Mouse (Mus musculus) erythroid progenitor cell, adult 5-6 weeks (primary cell): ENCODE measurements around the gene Nle1. TPM values are rescaled to one million over a fixed set of nuclear protein-coding genes. Genes with fewer than 3 reads are reported as not detected.

Experiments used
- ATAC-seq: replicated peaks from 2 replicates; pipeline ENCODE4 v1.8.0; 2016; ENCODE audit warnings: moderate number of reproducible peaks, mild to moderate bottlenecking, moderate TSS enrichment, inconsistent platforms; ENCODE audit not compliant: poor library complexity, low FRiP score, severe bottlenecking
- total RNA-seq, 2 experiments: library from RNA; stranded (forward) in 1 of 2; stranded (reverse) in 1 of 2; fragments of 150-400 nt in 1 of 2; fragments of 186-747, 209-891 nt in 1 of 2; gene quantifications; 2 replicates each; pipeline versions ENCODE4 v1.2.3 to v1.2.4; 2015 to 2017; ENCODE audit warnings: low replicate concordance in 2 of 2

Gene Nle1
- total RNA-seq, 2 experiments from 2014 or later, result 1.1 to 7.1 TPM

DNA sequence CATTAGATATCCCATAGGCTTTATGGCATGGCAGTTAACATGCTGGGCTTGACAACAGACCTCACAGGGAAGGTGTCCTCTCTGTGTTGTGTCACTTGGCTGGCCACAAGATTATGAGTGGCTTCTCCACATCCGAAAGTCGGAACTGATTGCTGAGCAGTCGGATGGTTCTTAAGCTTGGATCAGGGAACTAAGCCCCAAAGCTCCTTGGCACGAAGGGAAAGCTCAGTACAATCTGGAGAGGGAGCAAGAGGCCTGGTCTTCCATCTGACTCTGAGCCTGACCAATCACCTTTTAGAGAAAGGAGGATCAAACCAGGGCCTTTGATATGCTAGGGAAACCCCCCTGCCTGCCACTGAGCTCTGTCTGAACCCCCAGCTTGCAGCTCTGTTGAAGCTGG is 13.5 kb upstream of the Nle1 start:
- no peak for ATAC-seq

DNA sequence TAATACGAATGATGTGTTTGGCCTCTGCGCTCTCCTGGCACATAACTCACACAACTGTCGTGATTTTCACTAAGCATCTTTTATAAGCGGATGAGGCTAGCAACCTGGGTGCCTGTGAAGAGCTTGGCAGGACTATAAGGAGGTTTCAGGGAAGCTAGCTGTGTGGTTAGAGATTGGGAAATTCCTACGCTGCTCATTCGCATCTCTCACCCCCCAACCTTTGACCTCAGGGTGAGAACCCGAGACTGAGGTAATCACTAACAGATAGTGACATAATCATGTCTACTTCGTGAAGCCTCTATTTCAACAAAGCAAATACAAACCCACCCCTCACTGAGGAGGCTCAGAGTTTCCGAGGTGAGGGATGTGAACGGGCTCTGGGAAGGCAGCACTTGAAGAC is 12.6 kb upstream of the Nle1 start:
- no peak for ATAC-seq

DNA sequence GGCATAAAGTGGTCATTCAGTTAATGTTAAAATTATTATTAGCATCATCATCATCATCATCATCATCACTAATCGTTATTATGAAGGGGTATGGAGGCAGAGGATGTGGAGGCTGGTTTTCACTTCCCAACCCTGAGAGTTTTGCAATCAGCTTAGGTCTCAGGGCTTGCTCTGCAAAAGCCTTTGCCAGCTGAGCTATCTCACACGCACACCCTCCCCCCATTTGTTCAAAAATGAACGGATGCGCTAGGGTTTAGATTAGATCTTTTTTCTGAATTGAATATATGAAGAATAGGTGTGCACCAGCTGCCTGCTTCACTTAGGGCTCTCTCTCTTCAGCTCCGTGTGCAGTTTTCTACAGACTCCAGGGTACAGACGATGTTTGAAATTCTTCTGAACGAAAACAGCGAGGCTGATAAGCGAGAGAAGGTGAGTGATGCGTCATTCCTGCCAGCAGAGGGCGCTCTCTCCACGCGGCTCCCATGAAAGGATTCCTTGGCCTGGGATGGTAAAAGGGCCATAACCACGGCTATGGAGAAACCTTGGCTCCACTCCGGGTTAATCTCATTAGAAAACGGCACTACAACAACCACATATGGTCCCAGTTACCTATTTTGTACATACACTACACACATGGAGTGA is 6.6 kb upstream of the Nle1 start:
- ATAC-seq, result peak; percentile 72

DNA sequence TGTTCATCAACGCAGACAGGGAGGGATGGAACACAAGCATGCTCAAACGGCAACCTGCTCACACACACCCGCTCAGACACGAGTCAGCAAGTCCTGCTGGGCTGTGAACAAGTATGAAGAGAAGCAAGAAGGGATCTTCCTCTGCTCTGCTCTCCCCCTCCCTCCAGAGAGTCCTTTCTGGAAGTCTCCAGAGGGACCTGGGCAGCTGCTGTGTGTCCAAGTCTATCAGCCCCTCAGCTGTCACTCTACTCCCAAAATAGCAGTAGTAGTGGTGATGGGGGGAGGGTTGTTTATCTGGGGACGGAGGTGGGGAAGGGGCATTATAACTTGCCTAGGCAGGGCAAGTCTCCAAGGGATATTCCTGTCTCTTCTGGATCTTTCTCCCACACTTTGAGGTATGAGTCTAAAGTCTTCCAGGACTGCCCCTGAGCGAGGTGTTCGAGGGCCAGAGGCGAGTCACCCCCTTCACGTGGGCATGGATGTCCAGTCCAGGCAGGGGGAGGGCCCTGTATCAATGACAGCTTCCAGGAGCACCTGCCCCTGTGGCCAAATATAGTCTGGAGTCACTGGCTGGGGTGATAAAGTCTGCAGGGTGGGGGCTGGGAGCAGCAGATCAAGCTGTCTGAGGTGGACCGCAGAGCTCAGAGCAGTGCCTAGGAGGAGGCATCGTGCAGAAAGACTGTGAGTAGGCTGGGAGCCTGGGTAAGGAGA is 2.6 kb upstream of the Nle1 start:
- no peak for ATAC-seq

DNA sequence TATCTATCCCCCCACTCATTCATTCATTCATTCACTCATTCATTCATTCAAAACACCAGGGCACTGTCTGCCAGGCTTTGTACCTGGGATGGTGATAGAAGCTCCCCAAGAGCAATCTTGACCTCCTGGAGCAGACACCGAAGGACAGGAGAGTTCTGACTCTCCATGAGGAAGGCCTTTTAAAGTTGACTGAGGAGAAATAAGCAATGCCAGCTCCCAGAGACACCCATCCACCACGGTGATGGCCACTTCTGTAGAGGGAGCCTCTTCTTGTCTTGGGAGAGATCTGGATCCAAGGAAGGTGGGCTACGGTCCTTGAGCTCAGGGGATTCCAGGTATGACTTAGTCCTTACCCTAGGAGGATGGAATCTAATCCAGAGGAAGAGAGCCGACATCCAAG is 2.0 kb upstream of the Nle1 start, which contains the start of gene Unc45b:
TSS of gene Unc45b (plus strand) at position 301 of the 400 bp plus-strand sequence.
- ATAC-seq, result no peak

DNA sequence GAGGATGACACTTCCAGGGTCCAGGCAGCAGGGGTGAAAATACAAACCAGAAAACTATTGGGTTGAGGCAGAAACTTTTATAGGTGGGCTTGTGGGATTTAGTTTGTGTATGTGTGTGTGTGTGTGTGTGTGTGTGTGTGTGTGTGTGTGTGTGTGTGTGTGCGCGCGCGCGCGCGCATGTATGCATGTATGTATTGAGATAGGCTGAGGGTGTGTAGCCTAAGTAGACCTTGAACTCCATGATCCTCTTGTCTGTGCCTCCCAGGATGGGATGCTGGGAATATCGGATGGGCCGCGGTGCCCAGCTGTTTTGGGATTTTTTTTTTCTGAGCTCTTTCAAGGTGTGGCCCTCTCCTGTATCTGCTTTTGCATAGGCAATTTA is 388 bp upstream of the Nle1 start:
- ATAC-seq, result no peak

DNA sequence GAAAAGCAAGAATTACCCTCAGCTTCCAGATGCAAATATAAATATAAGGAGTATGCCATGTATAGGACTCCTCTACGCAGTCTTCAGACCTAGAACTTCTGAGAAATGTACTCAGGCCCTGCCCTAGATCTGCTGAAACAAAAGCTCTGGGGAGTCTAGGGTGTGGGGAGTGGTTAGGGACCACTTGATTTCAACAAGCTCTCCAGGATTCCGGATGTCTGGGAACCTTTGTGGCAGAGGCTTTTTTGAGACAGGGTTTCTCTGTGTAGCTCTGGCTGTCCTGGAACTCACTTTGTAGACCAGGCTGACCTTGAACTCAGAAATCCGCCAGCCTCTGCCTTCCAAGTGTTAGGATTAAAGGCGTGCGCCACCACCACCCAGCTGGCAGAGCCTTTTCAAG is 2.4 kb downstream of the Nle1 start:
- ATAC-seq, result no peak

DNA sequence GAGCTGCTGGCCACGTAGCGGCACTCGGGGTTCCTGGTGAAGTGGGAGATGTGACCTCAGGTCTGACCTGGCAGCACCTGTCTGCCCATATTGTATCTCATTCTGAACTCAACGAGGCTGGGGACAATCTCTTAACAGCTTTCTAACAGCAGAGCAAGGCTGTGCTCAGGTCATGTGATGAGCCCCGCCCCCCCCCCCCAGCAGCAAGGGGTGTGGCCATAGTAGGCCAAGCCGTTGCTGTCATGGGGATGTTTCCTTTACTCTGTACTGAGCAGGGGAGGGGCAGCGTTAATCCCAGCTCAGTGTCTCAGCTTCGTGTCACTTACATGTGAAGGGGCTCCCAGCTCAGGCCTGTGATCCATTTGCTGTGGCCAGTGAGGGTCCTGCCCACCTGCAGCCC is 3.3 kb downstream of the Nle1 start:
- ATAC-seq, result no peak

DNA sequence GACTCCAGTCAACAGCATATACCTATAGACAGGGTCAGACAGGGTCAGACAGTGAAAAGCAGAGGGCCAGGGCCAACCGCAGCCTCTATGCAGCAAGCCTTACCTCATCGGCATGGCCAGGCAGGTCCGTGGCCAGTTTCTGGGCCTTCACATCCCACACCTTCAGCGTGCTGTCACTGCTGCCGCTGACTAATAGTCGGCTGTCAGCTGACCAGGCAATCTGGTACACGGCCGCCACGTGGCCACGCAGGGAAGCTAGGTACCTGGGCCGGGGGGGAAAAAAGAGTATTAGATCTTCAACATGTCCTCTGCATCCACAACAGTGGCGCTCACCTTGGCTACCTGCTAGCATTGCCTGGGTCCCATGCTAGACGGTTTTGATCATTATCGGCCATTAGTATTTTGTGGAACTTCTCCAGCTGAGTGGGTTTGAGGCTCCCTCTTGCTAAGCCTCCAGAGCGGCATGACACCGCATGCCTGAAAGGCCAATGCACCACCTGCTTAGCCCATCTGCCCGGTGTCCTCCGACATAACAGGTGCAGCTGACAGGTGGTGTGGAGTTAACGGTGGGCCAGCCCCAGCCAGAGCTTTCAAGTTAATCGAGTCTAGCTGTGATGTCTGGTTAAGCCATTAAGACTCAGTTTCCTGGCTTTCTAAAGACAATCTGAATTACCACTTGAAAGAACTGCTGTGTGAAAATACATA is 6.5 kb downstream of the Nle1 start:
- no peak for ATAC-seq

DNA sequence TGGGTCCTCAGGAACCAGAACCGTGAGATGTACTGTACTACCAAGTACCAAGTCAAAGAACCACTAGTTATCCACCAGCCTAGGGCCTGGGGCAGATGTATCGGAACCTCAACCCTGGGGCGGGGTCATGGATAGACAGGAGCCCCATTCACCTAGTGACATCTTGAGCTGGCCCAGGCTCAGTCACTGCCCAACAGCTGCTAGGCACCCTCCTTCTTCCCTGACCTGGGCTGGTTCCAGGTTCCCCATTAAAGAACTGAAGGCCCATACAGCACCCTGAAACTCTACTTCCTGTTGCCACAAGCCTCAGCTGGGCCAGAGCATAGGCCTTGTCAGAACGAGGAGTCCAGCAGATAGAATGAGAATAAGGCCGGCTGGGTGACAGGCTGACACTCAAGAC is 8.5 kb downstream of the Nle1 start:
- ATAC-seq, result no peak

DNA sequence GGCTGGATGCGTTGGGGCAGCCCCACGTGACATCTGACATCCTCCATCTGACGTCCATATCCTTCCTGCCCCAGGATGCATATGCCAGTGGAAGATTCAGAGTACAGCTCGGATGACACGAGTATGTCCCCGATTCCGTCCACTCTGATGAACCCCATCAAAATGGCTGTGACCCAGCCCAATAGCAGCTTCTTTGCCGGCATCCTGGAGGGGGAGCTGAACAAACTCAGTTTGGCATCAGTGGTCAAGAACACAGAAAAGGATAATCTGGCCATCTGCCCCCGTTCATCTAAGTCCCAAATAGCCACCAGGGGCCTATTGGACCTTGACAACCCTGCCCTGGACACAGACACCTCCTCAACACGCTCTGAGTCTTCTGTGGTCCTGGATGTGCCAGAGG is 10.7 kb downstream of the Nle1 start:
- no peak for ATAC-seq

DNA sequence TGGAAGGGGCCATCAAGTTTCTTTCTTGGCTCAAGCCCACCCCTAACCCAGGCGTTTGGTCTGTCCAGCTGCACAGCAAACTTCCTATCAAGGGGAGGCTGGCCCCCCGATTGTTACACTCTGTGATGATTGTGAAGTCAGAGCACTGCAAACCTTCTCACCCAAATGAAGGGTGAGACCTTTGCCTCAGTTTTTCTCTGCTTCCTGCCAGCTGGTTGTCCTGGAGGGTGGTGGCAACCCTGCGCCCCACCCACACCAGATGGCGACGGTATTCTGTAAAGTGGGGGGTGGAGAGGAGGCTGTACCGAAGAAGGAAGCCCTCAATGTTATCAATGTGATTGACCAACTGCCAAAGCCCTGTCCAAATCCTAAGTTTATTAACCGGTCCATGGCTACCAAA is 16.3 kb downstream of the Nle1 start, which contains the start of gene Fndc8:
TSS of gene Fndc8 (plus strand) at position 189 of the 400 bp plus-strand sequence.
- no peak for ATAC-seq

DNA sequence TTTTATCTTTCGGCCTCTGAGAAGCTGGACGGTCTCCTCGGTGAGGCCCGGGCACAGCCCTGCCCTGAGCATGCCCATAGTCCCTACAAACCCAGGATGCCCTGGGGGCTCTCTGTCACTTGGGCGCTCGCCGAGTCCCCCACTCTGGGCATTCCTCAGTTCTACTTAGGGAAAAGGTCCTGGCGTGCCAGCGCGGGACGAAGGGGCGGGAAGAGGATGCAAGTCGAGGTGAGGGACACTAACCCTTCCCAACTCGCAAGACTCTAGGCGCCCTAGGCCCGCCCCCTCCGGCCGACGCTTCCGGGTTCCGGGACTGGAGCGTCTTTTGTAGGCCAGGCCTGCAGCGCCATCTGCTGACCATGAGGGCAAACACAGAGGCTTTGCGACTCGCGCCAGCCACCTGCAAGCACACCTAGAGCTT is 17.9 kb downstream of the Nle1 start, which contains the start of gene Rad51d:
TSS of gene Rad51d (minus strand) at position 273 of the 421 bp plus-strand sequence.
- ATAC-seq, result peak; percentile 96

DNA sequence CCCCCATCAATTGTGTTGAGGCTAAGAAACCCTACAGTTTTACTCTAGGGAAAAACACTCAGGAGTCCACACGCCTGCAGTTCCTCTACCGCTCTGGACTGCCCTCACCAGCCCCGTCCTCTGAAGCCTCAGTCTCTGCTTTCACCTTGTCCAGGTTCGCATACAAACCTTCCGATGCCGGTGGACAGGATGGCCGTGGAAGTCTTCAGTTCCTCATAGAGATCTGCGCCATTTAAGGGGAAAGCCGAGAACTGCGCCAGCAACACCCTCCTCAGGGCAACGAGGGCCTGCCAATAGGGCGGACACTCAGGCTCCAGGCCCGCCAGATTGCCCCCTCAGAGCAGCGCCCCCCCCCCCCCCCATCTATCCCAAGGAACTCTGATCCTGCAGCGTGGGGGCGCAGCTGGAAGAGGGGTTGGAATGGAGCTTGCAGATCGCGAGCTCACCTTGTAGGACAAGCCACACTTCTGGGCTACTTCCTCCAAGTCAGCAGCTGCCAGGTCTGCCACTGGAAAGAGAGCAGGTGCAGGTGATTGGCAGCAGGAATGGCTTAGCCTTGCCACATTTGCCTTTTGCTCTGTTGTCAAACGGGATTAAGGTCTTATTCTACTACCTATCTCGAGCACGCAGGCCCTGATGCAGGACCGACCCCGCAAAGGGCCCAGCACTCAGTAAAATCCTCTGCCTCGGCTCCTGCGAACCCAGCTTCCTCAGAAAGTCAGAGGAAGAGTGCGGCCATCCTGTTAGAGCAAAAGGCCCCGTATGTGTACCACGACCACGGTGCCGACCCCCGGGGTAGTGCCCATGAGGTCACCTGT is 18.5 kb downstream of the Nle1 start:
- peak; percentile 32 for ATAC-seq

DNA sequence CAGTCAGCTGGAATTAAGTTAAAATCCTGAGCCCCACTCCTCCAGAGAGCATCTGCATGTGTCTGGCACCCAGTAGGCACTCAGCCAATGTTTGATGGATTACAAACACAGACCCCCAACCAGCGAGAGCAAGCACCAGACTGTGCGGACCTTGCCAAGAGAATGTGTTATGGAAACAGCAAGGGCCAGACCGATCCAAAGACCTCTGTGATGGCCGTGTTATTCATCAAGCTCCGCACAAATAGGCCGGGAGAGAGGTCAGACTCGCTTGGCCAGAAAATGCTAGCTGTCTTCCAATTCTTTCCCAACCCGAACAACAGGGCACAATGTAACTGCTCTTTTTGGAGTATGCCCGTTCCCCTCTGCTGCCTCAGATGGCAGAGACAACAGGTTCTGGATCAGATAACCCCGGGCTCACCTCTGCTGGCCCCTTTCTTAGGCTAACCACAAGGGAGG is 19.7 kb downstream of the Nle1 start:
- ATAC-seq, result no peak

DNA sequence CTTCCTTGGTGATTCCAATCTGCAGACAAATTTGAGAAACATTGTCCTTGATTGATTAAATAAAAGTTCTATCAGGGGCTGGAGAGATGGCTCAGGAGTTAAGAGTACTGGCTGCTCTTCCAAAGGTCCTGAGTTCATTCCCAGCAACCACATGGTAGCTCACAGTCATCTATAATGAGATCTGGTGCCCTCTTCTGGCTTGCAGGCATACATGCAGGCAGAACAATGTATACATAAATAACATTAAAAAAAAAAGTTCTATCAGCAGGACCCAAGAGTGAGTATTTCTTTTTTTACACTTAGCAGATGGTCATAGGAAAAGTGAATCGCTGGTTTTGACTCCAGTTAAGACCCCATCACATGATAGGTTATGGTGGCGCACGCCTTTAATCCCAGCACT is 21.7 kb downstream of the Nle1 start:
- no peak for ATAC-seq

DNA sequence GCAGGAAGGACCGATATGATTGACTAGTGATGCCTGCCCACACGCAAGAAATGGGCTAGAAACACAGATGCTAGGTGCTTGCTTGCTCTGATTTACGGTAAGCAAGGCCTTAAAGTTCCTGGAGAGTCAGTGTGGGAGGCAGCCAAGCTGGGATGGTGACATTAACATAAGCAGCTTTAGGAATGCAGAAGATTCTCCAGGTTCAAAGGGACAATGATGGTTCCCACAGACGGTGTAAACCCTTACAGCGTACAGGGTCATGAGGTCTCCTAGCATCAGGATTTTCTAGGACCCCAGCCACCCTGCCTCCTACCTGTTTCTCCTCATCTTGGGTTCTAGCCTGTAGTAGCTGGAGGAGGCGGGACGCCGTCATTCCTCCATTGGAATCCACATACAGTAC is 25.0 kb downstream of the Nle1 start:
- ATAC-seq, result no peak

DNA sequence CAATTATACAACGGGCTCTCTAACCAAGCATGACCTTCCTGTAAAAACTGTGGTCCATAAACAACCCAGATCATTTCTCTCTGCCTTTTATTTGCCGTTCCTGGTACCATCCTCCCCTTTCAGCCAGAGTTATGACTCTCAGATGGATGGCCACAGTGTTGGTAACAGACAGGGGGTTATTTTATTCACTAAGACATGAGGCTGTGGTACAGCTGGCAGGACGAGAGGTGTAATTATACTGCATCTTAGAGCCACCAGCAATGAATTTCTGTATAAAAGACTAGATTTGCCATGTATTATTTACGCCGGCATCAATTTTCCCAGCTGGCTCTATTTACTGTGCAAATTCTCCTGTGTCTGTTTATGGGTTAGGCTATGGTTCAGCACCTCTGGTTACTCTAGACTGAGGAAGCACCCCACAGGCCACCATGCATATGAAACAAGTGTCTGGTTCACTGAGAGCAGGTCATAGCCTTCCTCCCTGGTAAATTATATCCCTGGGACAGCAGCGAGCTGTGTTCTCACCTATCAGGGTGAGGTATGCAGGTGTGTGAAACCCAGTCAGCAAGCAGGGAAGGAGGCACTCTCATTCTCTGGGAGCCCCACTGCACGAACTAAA is 30.4 kb downstream of the Nle1 start:
- ATAC-seq, result no peak

DNA sequence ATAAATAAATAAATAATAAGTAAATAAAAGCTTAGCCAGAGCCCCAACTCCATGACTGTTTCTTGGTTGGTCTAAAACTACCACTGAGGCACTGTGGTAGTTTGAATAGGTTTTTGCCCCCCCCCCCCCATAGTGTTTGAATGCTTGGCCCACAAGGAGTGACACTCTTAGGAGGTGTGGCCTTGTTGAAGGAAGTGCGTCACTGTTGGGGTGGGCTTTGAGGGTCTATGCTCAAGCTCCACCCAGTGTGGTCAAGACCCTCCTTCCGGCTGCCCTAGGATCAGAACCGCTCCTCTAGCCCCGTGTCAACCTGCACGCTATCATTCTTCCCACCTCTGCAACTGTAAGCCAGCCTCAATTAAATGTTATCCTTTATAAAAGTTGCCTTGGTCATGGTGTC is 32.6 kb downstream of the Nle1 start:
- ATAC-seq, result no peak

DNA sequence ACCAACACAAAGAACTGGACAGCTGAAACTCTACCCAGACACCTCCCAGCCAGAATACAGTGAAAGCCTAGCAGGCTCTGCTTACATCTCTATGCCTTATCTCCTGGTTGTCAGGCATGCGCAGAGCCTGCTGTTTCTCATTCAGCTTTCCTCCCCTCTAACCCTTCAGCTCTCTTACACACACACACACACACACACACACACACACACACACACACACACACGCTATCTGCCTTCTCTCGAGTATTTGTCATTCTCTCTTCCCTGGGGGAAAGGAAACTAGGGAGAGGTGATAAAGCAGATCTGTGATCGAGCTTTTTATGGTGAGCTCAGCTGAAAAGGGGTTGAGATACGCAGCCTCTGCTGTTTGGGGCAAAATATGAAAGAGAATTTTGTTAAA is 33.3 kb downstream of the Nle1 start:
- 0 out of 2 replicates have a peak, but pooled peaks have one; percentile 44 for ATAC-seq
